Mouse (Mus musculus) inflammation-experienced regulatory T-cells, adult 6 months (primary cell): ENCODE data around the gene Med16. TPM values are rescaled to one million over a fixed set of nuclear protein-coding genes. Genes with fewer than 3 reads are reported as not detected.

ENCODE experiments used
- ATAC-seq: one replicate; pipeline ENCODE4 v1.8.0; 2017
- polyA plus RNA-seq, 3 experiments: library from polyadenylated mRNA; unstranded; fragments of 100-300 nt; shearing (Covaris generic); gene quantifications; one replicate each; pipeline ENCODE4 v1.2.1; 2017

Med16 gene
- polyA plus RNA-seq, 3 experiments from 2014 or later, result 5.7 to 7.9 (median 7.1) TPM

DNA sequence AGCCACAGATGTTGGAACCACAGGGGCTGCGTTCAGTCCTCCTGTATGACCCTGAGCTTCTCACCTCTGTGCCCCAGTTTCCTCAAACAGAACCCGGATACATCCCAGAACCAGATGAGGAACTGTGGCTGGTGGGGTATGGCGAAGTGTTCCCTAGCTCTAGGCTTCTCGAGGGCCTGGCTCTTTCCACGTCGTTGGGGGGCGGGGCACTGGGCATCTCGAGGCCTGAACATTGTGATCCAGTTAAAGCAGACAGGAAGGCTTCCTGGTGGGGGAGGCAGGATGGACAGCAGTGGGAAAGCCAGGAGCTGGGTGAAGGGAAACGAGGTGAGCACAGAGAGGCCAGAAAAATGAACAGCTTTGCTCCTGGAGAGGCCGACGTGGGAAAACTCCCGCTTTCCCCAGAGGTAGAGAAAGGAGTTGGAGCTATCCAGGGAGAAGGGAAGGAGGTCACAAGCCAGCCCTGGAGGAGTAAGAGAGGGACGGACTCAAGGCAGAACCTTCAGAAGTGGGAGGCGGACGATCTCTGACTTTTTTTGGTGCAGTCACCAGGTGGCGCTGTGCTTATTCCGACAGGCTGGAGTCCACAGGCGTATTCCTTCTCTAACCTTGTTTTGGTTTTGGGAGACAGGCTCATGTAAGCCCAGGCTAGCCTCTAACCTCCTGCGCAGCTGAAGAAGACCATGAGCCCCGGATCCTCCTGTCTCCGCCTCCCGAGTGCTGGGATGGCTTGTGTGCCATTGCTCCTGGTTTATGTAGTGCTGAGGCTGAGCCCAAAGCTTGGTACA, 25.2 kb downstream of the Med16 start:
- no peak for ATAC-seq

DNA sequence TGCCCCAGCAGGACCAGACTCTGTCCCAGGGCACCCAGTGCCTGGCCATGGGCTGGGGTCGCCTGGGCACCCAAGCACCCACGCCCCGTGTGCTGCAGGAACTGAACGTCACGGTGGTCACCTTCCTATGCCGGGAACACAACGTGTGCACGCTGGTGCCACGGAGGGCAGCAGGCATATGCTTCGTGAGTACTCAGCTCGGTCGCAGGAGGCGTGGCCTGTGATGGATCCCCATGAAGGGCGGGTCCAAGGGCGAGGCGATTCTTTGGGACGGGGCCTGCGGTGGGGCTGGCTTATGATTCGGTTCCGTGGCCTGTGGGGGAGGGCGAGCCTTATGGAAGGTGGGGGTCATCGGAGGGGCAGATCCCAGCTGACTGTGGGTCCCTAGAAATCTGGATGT, 26.7 kb downstream of the Med16 start:
- ATAC-seq, result no peak

DNA sequence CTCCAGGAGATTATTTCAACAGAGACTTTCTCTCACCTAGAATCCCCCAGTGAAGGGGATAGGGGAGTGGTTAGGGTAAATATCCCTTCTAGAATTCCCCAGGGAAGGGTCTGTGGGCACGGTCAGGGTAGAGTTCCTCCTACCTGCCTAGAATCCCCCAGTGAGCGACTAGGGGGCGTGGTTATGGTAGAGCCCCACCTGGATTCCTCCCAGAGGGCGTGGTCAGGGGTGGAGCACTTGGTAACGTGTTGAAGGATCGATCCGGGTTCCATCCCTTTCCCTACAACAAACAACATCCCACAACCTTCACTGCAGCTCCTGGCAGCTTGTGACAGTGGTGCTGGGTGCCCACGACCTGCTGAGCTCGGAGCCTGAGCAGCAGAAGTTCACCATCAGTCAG, 28.0 kb downstream of the Med16 start:
- no peak for ATAC-seq

DNA sequence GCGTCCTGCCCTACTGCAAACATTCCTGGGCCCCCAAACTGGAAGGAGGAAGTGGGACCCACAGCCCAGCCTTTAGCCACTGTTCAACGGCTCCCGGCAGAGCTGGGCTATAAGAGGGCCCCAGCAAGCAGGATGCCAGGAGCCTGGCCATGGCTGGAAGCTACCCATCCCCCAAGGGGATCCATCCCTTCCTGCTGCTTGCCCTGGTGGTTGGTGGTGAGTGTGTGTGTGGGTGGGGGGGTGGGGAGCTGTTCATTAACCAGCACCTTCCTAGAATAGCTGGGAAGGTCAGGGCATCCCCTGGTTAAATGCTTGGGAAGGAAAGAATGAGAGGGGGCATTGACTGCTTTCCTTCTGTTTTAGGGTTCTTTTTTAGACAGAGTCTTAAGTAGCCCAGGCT, 29.2 kb downstream of the Med16 start:
- no peak for ATAC-seq

DNA sequence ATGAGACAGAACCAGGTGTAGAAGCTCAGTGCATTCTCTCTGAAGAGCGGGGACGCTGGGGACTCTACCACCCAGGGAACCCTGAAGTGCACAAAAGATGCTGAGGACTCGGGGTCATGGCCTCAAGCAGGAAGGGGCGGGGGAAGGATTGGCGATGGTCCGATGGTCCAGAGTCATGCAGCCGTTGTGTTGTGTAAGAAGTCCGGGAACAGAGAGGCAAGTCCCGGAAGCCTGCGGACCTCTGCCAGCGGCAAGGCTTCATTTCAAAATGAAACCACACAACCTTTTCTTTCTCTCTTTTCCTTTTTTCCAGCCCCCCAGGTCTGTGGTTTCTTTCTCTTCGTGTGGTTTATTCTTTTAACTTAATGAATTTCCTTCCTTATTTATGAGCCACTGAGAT, 31.0 kb downstream of the Med16 start:
- ATAC-seq, result no peak

DNA sequence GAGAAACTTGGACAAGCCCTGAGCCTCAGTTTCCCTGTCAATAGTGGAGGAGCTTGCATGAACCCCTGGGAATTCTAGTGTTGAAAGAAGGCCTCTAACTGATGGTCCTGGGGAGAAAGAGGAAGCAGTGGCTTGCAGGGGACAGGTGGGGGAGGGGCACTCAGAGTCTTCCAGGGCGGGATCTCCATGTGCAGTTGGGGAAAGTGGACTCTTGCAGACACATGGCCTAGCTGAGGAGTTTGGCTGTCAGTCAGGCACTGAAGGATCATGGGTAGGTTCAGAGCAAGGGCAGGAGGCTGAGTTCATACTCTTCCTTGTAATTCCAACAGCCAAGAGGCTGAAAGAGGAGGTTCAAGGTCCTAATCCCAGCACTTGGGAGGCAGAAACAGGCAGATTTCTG, 31.5 kb downstream of the Med16 start:
- ATAC-seq, result no peak

DNA sequence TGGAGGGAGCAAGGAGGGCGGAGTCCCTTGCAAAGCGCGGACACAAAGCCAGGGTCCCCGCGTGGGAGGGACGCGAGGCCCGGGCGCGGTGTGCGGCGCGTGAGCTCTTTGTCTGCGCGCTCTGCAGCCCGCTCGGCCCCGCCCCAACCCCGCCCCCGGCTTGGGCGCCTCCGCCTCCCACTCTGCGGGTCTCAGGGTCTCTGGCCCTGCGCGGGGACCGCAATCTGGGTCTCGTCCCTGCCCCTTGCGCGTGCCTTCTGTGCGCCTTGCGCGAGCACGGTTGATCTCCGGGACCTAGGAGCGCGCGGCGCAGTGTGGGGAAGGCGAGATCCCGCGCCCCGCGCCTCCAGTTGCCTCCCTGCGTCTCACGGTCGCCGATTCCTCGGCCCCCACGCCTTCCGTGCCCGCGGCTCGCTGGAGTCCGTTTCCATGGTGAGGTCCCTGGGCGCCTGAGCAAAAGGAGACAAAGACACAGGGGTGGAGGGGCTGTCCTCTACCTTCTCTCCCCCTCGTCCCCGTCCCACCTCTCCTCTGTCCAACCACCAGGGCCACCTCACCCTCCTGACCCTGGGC, 34.3 kb downstream of the Med16 start, which contains the start of the genes Prtn3 and Plppr3:
Prtn3 (plus strand) TSS at position 187 of the 573 bp plus-strand sequence.
Plppr3 (minus strand) TSS at position 345 of the 573 bp plus-strand sequence.
- ATAC-seq, result no peak

DNA sequence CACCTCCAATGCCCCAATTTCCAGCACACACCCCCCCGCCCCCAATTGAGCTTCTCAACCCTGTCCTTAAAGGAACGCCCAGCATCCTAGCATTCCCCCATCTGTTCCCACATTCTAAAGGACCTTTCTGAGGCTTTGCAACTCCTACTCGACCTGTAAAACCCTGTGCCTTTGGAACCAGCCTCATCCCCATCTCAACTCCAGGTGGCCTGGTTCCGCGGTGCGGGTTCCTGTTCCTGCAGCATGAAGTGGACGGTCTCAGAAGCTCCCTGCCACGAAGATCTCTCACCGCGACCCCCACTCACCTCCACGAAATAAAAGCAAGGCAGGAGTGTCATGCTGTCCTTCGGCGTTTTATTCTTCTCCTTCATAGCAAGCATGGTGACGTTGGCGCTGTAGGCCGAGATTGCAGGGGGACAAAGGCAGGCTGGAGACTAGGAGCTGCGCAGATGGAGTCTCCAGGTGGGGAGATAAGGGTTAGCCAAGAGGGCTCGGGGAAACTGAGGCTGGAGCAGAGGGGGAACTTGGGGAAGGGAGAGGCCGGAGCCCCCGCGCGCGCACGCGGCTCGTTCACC, 34.9 kb downstream of the Med16 start:
- ATAC-seq, result no peak

DNA sequence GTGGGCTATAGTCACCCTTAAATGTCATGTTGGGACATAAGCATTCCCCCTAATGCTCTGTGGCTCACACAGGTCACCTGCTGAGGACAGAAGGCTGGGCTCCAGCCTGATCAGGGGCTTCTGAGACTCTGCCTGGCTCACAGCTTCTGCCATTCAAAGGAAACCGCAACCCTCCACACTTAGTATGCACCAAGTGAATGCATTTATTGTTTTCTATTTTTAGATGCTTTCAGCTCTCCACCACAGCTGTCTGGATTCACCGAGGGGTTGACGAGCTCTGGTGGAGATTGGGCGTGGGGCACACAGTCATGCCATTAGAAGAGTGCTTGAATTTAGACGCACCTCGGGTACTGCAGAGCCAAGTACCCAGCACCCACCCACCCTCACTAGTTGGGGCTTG, 35.4 kb downstream of the Med16 start:
- ATAC-seq, result no peak

DNA sequence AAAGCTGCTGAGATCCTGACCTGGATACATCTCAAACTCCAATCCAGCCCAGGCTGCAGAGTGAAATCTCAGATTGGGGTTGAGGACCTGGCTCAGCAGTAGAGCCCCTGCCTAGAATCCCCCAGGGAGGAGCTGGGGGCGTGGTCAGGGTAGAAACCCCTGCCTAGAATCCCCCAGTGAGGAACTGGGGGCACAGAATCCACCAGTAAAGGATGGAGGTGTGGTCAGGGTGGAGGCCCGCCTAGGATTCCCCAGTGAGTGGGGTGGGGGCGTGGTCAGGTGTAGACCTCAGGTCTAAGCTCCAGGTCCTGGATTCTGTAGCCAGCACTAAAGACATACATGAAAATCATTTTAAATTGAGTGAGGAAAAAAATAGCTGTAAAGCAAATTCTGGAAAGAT, 35.9 kb downstream of the Med16 start:
- ATAC-seq, result no peak

DNA sequence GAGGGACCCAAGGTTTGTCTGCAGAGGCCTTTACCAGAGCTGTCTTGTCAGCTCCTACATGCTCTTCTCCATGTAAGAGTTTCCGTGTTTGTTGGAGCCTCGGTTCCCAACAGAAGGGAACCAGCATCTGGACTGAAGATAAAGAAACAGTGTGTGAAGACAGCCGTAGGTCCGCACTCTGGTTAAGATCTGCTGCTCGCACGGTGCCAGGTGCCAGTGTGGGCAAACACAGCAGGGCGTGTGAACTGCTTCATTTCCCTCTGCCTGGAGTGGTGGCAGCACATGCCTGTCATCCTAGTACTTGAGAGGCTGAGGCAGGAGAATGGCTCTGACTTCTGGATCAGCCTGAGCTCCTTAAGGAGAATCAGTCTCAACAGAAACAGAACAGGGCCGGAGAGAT, 36.9 kb downstream of the Med16 start:
- ATAC-seq, result no peak

DNA sequence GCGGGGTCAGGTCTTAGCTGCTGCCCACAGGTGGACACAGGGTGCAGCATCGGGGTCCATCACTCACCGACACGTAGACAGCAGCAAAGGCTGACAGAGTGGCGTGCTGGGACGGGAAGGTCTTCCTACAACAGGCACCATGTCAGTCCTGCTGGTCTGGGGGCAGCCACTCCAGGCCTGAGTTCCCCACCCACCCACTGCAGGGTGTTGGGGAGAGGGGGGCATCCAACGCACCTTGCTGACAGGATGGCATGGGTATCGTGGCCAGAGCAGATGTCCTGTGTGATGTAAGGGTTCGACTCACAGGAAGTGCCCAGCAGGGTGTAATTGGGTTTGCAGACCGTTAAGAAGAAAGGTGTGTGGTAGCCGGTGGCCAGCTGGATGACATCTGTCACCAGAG, 42.1 kb downstream of the Med16 start:
- ATAC-seq, result no peak

DNA sequence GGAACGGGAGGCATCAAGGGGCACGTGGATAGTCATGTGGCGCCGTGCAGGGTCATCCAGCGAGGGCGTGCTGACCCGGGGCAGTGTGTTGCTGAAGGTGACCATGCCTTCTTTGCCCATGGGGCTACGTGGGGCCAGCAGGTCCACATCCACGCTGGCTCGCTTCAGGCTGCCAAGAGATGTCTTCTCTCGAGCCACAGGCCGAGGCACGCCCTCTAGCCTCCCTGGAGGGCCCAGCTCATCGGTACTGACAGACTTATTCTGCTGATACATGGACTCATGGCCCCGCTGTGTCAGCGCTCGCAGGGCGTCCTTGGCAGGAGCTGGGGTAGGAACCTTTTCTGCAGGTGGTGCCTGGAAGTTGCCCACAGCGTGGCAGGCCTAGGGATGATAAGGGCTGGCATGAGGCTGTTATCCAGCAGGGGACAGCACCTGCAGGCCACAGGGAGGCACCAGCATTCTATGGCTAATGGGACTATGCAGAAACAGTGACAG, 42.9 kb downstream of the Med16 start:
- no peak for ATAC-seq

DNA sequence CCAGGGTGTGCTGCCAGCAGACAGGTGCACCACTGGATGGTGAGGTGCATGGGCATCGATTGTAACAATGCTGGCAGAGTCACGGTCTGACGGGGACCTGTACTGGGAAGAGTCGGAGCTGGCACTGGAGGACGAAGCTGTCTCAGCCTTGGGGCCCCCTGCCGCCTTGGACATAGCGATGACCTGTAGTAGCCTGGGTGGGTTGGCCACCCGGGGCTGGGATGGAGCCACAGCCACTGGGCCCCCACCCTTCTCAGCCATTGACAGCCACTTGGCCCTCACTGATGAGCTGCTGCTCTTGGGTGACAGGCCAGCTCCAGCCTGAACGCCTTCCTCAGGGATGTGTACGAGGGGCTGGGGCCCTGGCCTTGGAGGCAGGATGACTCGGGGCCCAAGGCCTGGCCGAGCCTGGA, 43.5 kb downstream of the Med16 start:
- ATAC-seq, result no peak

DNA sequence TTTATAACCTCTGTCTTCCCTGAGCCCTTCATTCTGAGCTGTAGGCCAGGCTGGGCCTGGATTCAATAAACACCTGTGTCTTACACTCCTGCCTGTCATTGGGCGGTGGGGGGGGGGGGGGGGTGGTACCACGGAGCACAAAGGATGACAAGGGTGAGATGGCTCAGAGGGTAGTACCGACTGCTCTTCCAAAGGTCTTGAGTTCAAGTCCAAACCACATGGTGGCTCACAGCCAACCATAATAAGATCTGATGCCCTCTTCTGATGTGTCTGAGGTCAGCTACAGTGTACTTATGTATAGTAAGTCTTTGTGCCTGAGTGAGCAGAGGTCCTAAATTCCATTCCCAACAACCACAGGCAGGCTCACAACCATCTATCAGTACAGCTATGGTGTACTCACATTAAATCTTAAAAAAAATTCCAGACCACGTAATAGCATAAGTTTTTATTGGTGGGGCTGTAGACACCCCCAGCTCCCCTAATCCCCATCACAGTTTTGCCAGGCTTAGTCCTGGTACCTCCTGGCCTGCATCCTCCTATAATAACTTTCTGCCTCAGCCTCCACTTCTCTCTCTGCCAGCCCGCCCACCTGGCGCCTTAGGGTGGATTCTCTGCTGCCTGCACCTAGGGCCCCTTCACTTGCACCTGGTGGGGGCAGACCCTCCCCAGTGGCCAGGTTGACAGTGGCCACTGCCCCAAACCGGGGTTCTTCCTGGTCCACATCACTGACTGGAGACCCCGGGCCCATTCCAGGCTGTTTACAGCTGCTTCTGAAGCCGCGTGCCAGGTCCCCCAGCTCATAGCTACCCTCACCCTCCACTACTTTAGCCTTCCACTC, 44.2 kb downstream of the Med16 start:
- no peak for ATAC-seq

DNA sequence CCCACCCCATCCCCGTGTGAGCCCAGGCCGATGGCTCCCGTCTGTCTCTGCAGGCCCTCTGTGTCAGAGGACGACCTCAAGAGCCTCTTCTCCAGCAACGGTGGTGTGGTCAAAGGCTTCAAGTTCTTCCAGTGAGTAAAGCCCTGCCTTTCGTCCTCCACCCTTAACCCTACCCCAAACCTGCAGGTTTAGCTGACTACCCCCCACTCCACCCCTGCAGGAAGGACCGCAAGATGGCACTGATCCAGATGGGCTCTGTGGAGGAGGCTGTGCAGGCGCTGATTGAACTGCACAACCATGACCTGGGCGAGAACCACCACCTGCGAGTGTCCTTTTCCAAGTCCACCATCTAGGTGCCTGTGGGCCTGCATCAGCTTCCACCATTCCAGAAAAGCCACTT, 45.8 kb downstream of the Med16 start:
- ATAC-seq, result no peak

DNA sequence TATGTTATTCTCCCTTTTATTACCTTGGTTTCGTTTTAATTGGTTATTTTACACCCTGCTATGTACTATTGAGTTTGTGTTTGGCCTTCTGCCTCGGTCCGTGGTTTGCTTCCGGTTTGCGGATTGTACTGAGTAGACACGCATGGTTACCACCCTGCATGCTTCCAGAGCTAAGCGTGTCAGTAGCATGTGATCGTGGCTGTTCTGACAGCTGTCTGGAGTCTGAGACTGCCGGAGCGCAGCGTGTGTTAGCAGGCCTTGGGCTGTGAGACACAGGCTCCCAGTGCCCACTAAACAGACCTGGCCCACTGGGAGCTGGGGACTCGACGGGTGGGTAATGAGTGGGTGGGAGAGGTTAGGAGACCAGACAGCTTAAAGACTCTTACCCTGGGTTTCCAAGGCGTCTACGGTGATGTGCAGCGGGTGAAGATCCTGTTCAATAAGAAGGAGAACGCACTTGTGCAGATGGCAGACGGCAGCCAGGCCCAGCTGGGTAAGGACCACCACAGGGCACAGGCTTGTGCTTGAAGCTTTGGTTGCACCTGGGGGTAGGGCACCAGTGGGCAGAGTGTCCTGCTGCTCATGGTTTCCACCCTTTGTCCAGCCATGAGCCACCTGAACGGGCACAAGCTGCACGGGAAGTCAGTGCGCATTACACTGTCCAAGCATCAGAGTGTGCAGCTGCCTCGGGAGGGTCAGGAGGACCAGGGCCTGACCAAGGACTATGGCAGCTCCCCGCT, 46.5 kb downstream of the Med16 start:
- ATAC-seq, result no peak

DNA sequence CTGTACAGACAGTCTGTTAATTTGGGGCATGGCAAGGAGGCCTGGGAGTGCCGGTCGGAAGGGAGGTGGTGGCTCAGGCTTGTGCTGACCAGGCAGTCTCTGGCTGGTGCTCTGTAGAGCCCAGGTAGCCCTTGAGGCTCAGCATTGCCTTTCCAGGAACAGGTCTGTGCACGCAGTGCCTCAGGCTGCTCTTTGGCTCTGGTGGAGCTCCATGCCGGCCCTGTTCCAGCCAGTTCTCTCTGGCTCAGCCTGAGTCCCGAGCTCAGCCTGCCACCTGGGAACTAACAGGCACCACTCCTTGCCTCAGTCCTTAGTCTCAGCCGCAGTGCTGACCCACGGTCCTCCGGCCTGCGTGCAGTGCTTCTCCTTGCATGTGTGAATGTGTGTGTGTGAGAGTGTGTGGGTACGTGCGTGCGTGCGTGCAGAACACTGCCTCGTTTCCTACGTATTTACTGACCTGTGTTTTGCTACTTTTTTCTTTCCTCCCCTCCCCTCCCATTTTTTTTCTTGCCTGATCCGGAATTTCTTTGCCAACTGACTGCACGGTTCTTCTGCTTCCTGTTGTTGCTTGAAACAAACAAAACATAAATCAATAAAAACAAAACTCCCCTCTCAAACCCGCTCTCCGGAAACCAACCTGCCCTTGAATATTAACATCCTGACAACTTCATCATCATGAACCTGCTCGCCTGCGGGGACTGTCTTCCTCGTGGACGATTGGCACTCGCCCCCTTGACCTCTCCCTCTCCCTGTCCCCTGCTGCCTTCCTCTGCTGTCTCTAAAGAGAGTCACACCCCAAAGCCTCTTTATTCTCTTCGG, 47.3 kb downstream of the Med16 start:
- no peak for ATAC-seq

DNA sequence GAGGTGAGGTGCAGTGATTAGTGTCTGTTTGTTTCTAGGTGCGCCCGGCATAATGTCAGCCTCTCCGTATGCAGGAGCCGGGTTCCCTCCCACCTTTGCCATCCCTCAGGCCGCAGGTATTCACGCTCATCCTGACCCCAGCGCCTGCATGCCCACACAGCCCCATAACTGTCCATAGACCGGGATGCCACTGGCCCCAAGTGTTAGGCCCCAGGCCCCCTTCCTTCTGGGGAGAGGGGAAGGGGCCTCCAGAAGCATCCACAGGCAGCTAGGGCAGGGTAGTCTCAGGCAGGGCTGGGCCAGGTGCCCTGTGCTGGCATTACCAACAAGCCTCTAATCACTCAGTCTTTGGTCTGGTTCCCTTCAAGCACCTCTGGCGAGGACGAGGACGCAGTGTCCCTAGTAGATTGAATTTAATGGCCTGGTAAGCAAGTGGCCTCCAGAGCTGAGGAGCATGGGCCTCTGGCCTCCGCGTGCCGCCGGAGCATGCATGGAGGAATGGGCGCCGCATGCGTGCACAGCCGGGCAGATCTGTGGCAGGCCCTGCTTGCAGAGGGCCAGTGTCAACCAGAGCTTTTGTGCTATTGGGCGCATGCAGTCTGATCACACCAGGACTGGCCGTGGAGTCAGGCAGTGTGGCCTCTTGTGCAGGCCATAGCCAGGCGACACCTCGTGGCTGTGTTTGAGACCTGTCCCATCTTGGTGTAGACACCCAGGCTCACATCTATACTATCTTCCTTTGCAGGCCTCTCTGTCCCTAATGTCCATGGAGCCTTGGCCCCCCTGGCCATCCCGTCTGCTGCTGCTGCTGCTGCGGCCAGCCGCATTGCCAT, 48.4 kb downstream of the Med16 start:
- ATAC-seq, result no peak

DNA sequence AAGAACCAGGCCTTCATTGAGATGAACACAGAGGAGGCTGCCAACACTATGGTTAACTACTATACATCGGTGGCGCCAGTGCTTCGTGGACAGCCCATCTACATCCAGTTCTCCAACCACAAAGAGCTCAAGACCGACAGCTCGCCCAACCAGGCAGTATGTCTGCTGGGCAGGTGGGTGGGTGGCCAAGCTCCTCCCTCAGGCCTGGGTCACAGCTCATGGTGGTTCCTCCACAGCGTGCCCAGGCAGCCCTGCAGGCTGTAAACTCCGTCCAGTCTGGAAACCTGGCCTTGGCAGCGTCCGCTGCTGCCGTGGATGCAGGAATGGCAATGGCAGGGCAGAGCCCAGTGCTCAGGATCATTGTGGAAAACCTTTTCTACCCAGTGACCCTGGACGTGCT, 49.6 kb downstream of the Med16 start:
- ATAC-seq, result no peak
